Mouse (Mus musculus) kidney, postnatal 25 days (tissue): ENCODE measurements around the gene Mrgprg.

Source experiments
- DNase-seq, 2 experiments: peaks; one replicate each; pipeline ENCODE4 v3.0.0; 2021; ENCODE audit warnings: mixed read lengths in 2 of 2

Mrgprg gene

GRCm38 (mm10) chr7:143766893-143767292 is at the start of gene Mrgprg:
Gene Mrgprg, minus strand, starts transcription at chr7:143766993.
- DNase-seq: no peak

- peak in 1 of 2 experiments; percentile 47 for DNase-seq
These were observed 42.1 kb upstream of the Mrgprg start for GRCm38 (mm10) chr7:143808909-143809308.

GRCm38 (mm10) chr7:143805199-143805624 is 38.4 kb upstream of the Mrgprg start:
- peak; percentile 49 to 60 for DNase-seq

- no peak for DNase-seq
These were observed 34.6 kb upstream of the Mrgprg start for GRCm38 (mm10) chr7:143801195-143802065.

GRCm38 (mm10) chr7:143800770-143801169 is 34.0 kb upstream of the Mrgprg start:
- DNase-seq: no peak

GRCm38 (mm10) chr7:143798783-143799182 is 32.0 kb upstream of the Mrgprg start:
- DNase-seq: no peak

GRCm38 (mm10) chr7:143793121-143793520 is 26.3 kb upstream of the Mrgprg start:
- DNase-seq: peak; percentile 85 to 89

GRCm38 (mm10) chr7:143792336-143792985 is 25.7 kb upstream of the Mrgprg start:
- DNase-seq: peak; percentile 38 to 60

GRCm38 (mm10) chr7:143783996-143784829 is 17.4 kb upstream of the Mrgprg start, which contains the start of gene Mrgpre:
Gene Mrgpre, minus strand, starts transcription at chr7:143784500.
- DNase-seq: peak; percentile 81 to 94

- no peak for DNase-seq
These were observed 16.7 kb upstream of the Mrgprg start for GRCm38 (mm10) chr7:143783378-143783995.

GRCm38 (mm10) chr7:143777375-143777774 is 10.6 kb upstream of the Mrgprg start:
- peak; percentile 46 to 77 for DNase-seq

GRCm38 (mm10) chr7:143776137-143776536 is 9.3 kb upstream of the Mrgprg start:
- peak; percentile 53 to 67 for DNase-seq

GRCm38 (mm10) chr7:143769461-143769860 is 2.7 kb upstream of the Mrgprg start:
- no peak for DNase-seq

- no peak for DNase-seq
These were observed 1.5 kb upstream of the Mrgprg start for GRCm38 (mm10) chr7:143768267-143768666.

- DNase-seq: no peak
These were observed 1.8 kb downstream of the Mrgprg start for GRCm38 (mm10) chr7:143764876-143765530.

- DNase-seq: peak; percentile 28 to 40
These were observed 3.0 kb downstream of the Mrgprg start for GRCm38 (mm10) chr7:143763794-143764193.

GRCm38 (mm10) chr7:143758956-143759355 is 7.8 kb downstream of the Mrgprg start:
- DNase-seq: no peak

- no peak for DNase-seq
These were observed 9.1 kb downstream of the Mrgprg start for GRCm38 (mm10) chr7:143757696-143758095.

GRCm38 (mm10) chr7:143757027-143757390 is 9.8 kb downstream of the Mrgprg start:
- DNase-seq: peak; percentile 88 to 92

GRCm38 (mm10) chr7:143756125-143757026 is 10.4 kb downstream of the Mrgprg start, which contains the start of gene Osbpl5:
Gene Osbpl5, minus strand, starts transcription at chr7:143756985.
- no peak for DNase-seq
